Mouse (Mus musculus) small intestine, adult 10 weeks (tissue): Measurements from ENCODE around the gene Pou4f1. TPM values are rescaled to one million over a fixed set of nuclear protein-coding genes. Genes with fewer than 3 reads are reported as not detected.

ENCODE experiments used
- polyA plus RNA-seq: library from polyadenylated mRNA; stranded (reverse); fragments of 350-450 nt; fragmentation: Illumina TruSeq; extraction: RNeasy Lipid Tissue Mini Kit (QIAGEN cat#74804); gene quantifications from one replicate; pipeline ENCODE4 v1.2.3, GENCODE M21; 2014; ENCODE audit warnings: low replicate concordance

The Pou4f1 gene
- polyA plus RNA-seq = 1.9 TPM

DNA sequence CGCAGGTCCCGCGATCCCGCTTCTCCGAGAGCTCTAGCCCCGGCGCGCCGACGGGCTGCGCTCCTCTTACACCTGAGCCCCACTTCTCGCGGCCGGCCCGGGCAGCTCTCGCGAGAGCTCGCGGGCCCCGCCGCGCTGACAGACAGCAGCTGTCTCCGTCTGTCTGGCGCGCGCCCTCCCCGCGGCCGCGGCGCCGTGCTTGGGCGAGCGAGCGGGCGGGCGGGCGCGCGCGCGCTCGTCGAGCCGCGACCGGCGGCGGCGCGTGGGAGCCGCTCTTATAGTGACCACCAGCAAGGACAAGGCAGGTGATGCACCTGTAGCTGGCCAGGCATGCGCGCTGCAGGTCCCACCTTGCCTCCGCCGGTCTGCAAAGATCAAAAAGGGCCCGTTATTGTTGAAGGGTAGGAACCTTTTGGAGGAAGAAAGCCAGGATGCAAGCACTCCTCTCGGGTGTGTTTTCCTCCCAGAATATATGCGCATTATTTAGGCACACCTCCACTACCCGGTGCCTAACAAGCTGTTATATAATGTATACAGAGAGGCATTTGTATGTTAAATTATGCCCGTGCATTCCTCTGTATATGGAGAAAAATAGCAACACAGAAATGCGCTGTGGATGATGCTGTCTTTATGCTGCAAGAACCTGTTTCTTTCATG, at the start of gene Pou4f1:
Gene Pou4f1 (minus strand): TSS at position 34 of the 657 bp plus-strand sequence.

Other genes starting within 250 kb of the Pou4f1 start
- gene Rnf219, start 54.6 kb upstream of the Pou4f1 start, polyA plus RNA-seq = 3.8 TPM